Mouse (Mus musculus) liver, adult 2 months (tissue): ENCODE results near the gene Polr2h. TPM values are rescaled to one million over a fixed set of nuclear protein-coding genes. Genes with fewer than 3 reads are reported as not detected.
"Not testable (repeated sequence)": the region's sequence is repeated elsewhere in the genome, so short reads cannot be mapped to it uniquely, and the experiment has no call there.

Source experiments
- DNase-seq: peaks from one replicate; pipeline ENCODE4 v3.0.0-alpha.2; 2011; ENCODE audit warnings: low read depth, low spot score; ENCODE audit errors: extremely low read depth
- H3K27ac ChIP-seq: fragments of 200-500 bp; replicated peaks from 2 replicates; pipeline ENCODE4 v1.5.1; 2012; ENCODE audit warnings: low read depth, mild to moderate bottlenecking, control low read depth, inconsistent platforms, low read length; ENCODE audit not compliant: insufficient read depth
- H3K27me3 ChIP-seq: fragments of 200-500 bp; 2 replicates; pipeline ENCODE4 v1.6.1; 2012; ENCODE audit warnings: mild to moderate bottlenecking, moderate library complexity, low read length, inconsistent platforms; ENCODE audit not compliant: control insufficient read depth, insufficient read depth
- H3K36me3 ChIP-seq: fragments of 200-500 bp; 2 replicates; pipeline ENCODE4 v1.6.1; 2012; ENCODE audit warnings: low read length, inconsistent platforms; ENCODE audit not compliant: control insufficient read depth, insufficient read depth
- H3K4me1 ChIP-seq: fragments of 200-500 bp; 2 replicates; pipeline ENCODE4 v1.6.1; 2011; ENCODE audit warnings: low read length; ENCODE audit not compliant: control insufficient read depth, insufficient read depth
- H3K4me3 ChIP-seq: fragments of 200-500 bp; 2 replicates; pipeline ENCODE4 v1.5.1; 2011; ENCODE audit warnings: low read depth, mild to moderate bottlenecking, control low read depth, low read length, moderate library complexity; ENCODE audit not compliant: insufficient read depth
- H3K79me2 ChIP-seq: fragments of 200-500 bp; 2 replicates; pipeline ENCODE4 v1.6.1; 2012; ENCODE audit warnings: inconsistent platforms, mild to moderate bottlenecking, low read length, moderate library complexity; ENCODE audit not compliant: control insufficient read depth, insufficient read depth
- H3K9ac ChIP-seq: fragments of 200-500 bp; 2 replicates; pipeline ENCODE4 v1.6.1; 2012; ENCODE audit warnings: low read depth, mild to moderate bottlenecking, control low read depth, inconsistent platforms, low read length
- CTCF ChIP-seq: fragments of 200-500 bp; IDR thresholded peaks from 2 replicates; pipeline ENCODE4 v1.5.1; 2011; ENCODE audit warnings: low read depth, low read length, control low read depth
- POLR2A ChIP-seq: fragments of 200-500 bp; IDR thresholded peaks from 2 replicates; pipeline ENCODE4 v1.6.1; 2011; ENCODE audit warnings: low read length, control low read depth; ENCODE audit not compliant: insufficient read depth; ENCODE audit errors: extremely low read depth
- WGBS: fragments of 180-500 bp; shearing (Covaris S2); methylation state at CpG from one replicate; pipeline ENCODE4 v1.1.7; 2018; 5-methylcytosine and 5-hydroxymethylcytosine counted together
- polyA plus RNA-seq: library from polyadenylated mRNA; depleted of rRNA; stranded (reverse); fragments of >200 nt; gene quantifications from 2 replicates; pipeline ENCODE4 v1.2.3, GENCODE M21; 2012; rRNA removed
- total RNA-seq: library from RNA; depleted of rRNA; stranded (reverse); fragments of >200 nt; gene quantifications from 2 replicates; pipeline ENCODE4 v1.2.3, GENCODE M21; 2014; rRNA removed

Polr2h gene
- 18.1 and 19.2 TPM in 2 replicates for total RNA-seq
- 9.1 and 9.5 TPM in 2 replicates for polyA plus RNA-seq

DNA sequence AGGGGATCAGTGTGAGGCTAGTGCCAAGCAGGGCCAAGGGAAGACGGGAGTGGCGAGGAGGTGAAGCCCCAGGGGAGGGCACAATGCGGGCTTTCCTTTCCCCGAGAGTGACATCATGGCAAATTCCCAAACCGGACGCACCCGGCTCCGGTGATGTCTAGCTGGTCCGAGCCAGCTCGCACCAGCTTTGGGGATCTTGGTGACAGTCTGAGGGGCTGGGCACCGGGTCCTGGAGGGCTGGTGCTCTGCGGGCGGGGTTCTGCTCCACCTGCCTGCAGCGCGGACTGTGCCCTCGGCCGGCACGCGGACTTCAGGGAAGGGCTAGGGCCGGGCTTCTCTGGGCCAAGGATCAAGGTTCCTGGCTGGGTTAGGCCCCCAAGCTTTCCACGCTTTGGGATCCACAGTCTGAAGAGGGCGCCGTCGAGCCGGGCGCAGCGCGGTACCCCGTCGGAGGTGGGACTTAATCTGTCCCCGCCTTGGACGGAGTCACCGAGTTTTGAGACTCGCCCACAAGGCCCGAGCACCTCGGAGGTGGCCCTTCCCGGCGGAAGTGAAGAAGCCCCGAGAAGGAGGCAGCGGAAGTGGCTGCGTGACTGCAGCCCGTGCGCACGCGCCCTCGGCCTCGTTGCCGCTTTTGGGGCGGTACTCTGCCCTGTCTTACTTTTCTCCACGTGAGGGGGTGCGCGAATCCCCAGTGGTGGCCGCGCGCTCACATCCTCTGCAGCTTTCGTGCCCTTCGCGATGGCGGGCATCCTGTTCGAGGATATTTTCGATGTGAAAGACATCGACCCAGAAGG, at the start of gene Polr2h, which contains the start of gene Clcn2:
TSS of gene Polr2h (plus strand) at position 485 of the 797 bp plus-strand sequence.
TSS of gene Clcn2 (minus strand) at position 566 of the 797 bp plus-strand sequence.
- no peaks in the 10 kb centered on the region for H3K27me3 ChIP-seq
- peaks cover 7% of the 10 kb centered on the region for H3K4me1 ChIP-seq
- H3K79me2 ChIP-seq = no peaks in the 10 kb centered on the region
- H3K4me3 ChIP-seq = peak within 1 kb of the TSS; percentile 85
- H3K36me3 ChIP-seq = peaks cover 4% of the 10 kb centered on the region; the same call in 1 of the 2 replicates
- under 1% methylated on average over 62 of the region's 62 CpGs for WGBS
- H3K9ac ChIP-seq = peak within 1 kb of the TSS; percentile 96
- H3K27ac ChIP-seq = peak within 1 kb of the TSS; percentile 99
- TF ChIP-seq CTCF (peak; percentile 87), POLR2A (peak; percentile 31; the same call in 1 of the 2 replicates)
- peak; percentile 97 for DNase-seq

GRCm38 (mm10) chr16:20668013-20668412, 49.5 kb upstream of the Polr2h start, which contains the start of gene Eif4g1:
Gene Eif4g1 (plus strand): TSS chr16:20668313.
- not testable (repeated sequence) for H3K9ac ChIP-seq, DNase-seq, H3K4me1 ChIP-seq, H3K79me2 ChIP-seq, H3K4me3 ChIP-seq, H3K36me3 ChIP-seq, H3K27me3 ChIP-seq, H3K27ac ChIP-seq
- 98% methylated on average over 5 of the region's 6 CpGs for WGBS

GRCm38 (mm10) chr16:20670291-20670690, 47.2 kb upstream of the Polr2h start:
- TF ChIP-seq POLR2A = no peak
- WGBS = 49% methylated on average over 3 of the region's 3 CpGs
- H3K79me2 ChIP-seq = peaks cover 20% of the 10 kb centered on the region
- no peaks in the 10 kb centered on the region for H3K27me3 ChIP-seq
- no peak overlapping the region for H3K9ac ChIP-seq
- H3K27ac ChIP-seq = no peak overlapping the region; the same call in 1 of the 2 replicates
- peaks cover under 1% of the 10 kb centered on the region; the same call in 1 of the 2 replicates for H3K36me3 ChIP-seq
- no peak overlapping the region for H3K4me3 ChIP-seq
- peaks cover 15% of the 10 kb centered on the region for H3K4me1 ChIP-seq
- peak; percentile 59 for DNase-seq

- H3K79me2 ChIP-seq = peaks cover 24% of the 10 kb centered on the region
- no peak overlapping the region for H3K9ac ChIP-seq
- DNase-seq = no peak
- H3K4me3 ChIP-seq = no peak overlapping the region
- no peak for TF ChIP-seq POLR2A
- TF ChIP-seq CTCF = no peak
- WGBS = 19% methylated on average over 6 of the region's 6 CpGs
- H3K27ac ChIP-seq = peak overlapping the region; percentile 18; the same call in 1 of the 2 replicates
- H3K27me3 ChIP-seq = no peaks in the 10 kb centered on the region
- H3K36me3 ChIP-seq = peaks cover 14% of the 10 kb centered on the region
- peaks cover 16% of the 10 kb centered on the region for H3K4me1 ChIP-seq
Observed at GRCm38 (mm10) chr16:20671886-20672285, 45.6 kb upstream of the Polr2h start.

DNA sequence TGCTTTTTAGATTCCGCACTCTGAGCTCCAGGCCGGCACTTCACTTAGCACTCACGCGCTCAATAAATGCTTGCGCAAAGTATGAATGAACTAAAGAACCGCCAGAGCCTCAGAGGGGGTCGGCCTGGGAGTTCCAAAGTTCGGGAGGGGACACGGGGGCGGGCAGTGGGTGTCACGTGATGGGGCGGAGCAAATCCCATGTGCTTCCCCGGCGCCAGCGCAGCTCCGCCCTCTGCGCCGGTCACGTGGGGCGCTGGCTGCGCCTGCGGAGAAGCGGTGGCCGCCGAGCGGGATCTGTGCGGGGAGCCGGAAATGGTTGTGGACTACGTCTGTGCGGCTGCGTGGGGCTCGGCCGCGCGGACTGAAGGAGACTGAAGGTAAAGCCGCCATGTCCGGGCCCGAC, 45.0 kb upstream of the Polr2h start:
- H3K4me3 ChIP-seq = peak overlapping the region; percentile 81
- H3K36me3 ChIP-seq = peaks cover 20% of the 10 kb centered on the region
- no peaks in the 10 kb centered on the region for H3K27me3 ChIP-seq
- TF ChIP-seq CTCF (no peak), POLR2A (peak; percentile 86)
- H3K79me2 ChIP-seq = peaks cover 24% of the 10 kb centered on the region
- under 1% methylated on average over 38 of the region's 38 CpGs for WGBS
- peak; percentile 92 for DNase-seq
- peak overlapping the region; percentile 93 for H3K9ac ChIP-seq
- H3K4me1 ChIP-seq = peaks cover 16% of the 10 kb centered on the region
- peak overlapping the region; percentile 98 for H3K27ac ChIP-seq
